Mouse (Mus musculus) 3134 (cell line): ENCODE data around the gene Olfr444.

Source experiments
- DNase-seq: peaks from one replicate; pipeline ENCODE4 v3.0.0-alpha.2; 2011; ENCODE audit warnings: low spot score; ENCODE audit not compliant: insufficient read length; ENCODE audit errors: extremely low read depth

Gene Olfr444

DNA sequence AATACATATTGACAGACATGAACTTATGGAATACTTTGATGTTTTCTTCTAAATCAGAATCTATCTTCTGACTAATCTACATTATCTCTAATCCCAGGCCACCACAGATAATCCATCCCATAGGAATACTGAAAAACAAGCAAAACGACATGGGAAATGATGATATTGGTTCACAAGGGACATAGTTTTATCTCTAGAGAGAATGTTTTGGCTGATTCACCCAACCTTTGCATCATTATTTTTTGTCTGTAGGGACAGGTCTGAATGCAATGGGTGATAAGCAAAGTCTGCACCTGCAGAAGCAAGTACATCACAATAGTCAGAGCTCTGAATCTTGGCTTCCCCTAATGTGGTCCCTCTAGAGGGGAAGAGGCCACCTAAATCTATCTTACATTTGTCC lies at the start of gene Olfr444:
TSS of gene Olfr444 (plus strand) at position 301 of the 400 bp plus-strand sequence.
- DNase-seq: no peak

DNA sequence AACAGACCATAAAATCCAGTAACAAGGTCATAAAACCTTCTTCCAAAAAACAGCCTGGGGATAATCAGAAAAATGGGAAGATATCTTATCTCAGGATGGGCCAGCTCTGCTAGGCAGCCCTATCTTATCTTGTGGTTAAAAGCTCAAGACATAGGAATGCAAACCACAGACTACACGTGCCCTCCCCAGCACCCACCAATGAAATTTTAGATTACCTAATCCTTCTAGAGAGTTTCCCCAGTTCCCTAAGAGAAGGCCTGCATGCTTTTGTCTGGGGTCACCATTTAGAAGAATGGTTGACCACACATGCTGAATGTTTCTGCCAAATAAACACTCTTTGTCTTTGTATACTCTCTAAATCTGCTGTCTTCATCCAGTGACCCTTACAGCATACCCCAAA lies 48.5 kb upstream of the Olfr444 start:
- DNase-seq: no peak

GRCm38 (mm10) chr6:42908578-42908977 lies 40.3 kb upstream of the Olfr444 start, which contains the start of gene Olfr447:
Olfr447 (plus strand) TSS chr6:42908878.
- no peak for DNase-seq

GRCm38 (mm10) chr6:42921077-42921476 lies 27.8 kb upstream of the Olfr444 start, which contains the start of gene Olfr446:
Olfr446 (plus strand) TSS chr6:42921377.
- DNase-seq: no peak

DNA sequence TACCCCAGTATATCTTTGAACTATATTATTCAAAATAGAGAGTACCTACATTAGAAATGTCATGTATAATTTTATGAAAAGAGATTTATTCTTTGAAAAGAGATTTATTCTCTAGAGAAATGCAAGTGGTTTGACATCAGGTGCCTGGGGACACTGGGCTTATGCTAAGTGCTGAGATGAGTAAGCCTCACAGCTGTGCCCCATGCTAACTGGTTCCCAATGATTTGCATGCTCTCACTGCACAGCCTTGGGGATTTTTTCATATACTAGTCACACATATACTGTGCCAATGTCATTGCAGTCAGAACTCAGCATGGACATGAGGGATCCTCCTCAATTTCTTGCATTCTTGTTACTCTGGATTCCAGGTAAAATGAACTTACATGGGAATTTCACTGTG lies 31.5 kb downstream of the Olfr444 start:
- DNase-seq: no peak
